12 mouse cellular contexts compared by ENCODE assay signal in the genomic region with DNA sequence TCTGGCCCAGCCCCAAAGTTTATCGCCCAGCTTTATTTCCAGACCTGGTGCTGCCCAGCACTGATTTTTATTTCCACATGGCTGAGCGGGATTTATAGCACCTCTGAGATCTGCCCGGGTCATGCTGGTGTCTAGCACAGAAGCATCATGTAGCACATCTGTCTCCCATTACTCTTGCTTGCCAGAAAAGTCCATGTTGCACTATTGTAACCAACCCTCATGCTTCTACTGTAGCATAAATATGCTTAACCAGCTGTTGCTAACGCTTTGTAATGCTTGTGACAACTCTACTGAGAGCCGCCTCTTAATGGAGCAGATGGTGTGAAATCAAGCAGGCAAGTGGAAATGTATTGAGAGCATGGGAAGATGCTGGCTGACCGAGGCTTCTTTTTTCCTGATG.
DNase-seq lines count a peak whose midpoint lies in the region; ATAC-seq lines count a peak whose summit lies in the region.
"Had no signal": no experiment of that assay in that cellular context is flagged by ENCODE, and none has a peak within 500 bp of the region (broad histone marks: within the 10 kb centered on the region; RNA-seq: fewer than 3 reads in every experiment).

No protein-coding gene starts in this region.

- no peak overlapping the region for H3K9ac ChIP-seq in limb, embryonic 11.5 days (ENCODE audit: low read length)
- H3K9ac ChIP-seq: liver, embryonic 13.5 days; stomach, embryonic 15.5 days had no signal

- ATAC-seq in limb, embryonic 11.5 days (ENCODE audit: insufficient number of reproducible peaks, low FRiP score, low TSS enrichment, low read depth), result 0 out of 2 replicates have a peak, but pooled peaks have one; percentile 26
- ATAC-seq in erythroblast, adult 5-6 weeks (replicated peaks; ENCODE audit: low FRiP score, poor library complexity, severe bottlenecking), result no peak

- no peaks in the 10 kb centered on the region for H3K9me3 ChIP-seq in limb, embryonic 11.5 days (ENCODE audit: control insufficient read depth, low read length)
- no peaks in the 10 kb centered on the region for H3K9me3 ChIP-seq in limb, embryonic 10.5 days (replicated peaks)
- H3K9me3 ChIP-seq: liver, embryonic 13.5 days; stomach, embryonic 15.5 days had no signal

- no peak overlapping the region for H3K4me2 ChIP-seq in limb, embryonic 11.5 days (ENCODE audit: low read depth, severe bottlenecking)
- H3K4me2 ChIP-seq: liver, embryonic 13.5 days; stomach, embryonic 15.5 days had no signal

- DNase-seq in frontal cortex, adult 2 months (ENCODE audit: extremely low spot score in 1 of 2, low spot score in 1 of 2), result peak; percentile 28 to 46
- DNase-seq in frontal cortex, postnatal 25 days (ENCODE audit: low spot score in 2 of 2), result no peak
- DNase-seq in limb, embryonic 11.5 days (ENCODE audit: low spot score), result peak; percentile 55
- DNase-seq in limb, embryonic 10.5 days (ENCODE audit: low spot score), result no peak
- DNase-seq in hindlimb bud, embryonic 11.5 days (ENCODE audit: extremely low spot score, low read depth, low spot score), result peak; percentile 5
- DNase-seq in retina, postnatal 1 day, result peak; percentile 74
- no peak for DNase-seq in adrenal gland, adult (ENCODE audit: inconsistent age in 2 of 2, low spot score in 1 of 2)
- DNase-seq: heart, postnatal 14 days; liver, embryonic 13.5 days had no signal

- H3K36me3 ChIP-seq in limb, embryonic 11.5 days (ENCODE audit: control insufficient read depth, insufficient read depth, low read length), result no peaks in the 10 kb centered on the region
- no peaks in the 10 kb centered on the region for H3K36me3 ChIP-seq in limb, embryonic 10.5 days
- H3K36me3 ChIP-seq: liver, embryonic 13.5 days; stomach, embryonic 15.5 days had no signal

- H3K27ac ChIP-seq in limb, embryonic 11.5 days (replicated peaks; ENCODE audit: low read depth, low read length), result no peak overlapping the region
- no peak overlapping the region for H3K27ac ChIP-seq in limb, embryonic 10.5 days
- H3K27ac ChIP-seq: liver, embryonic 13.5 days; stomach, embryonic 15.5 days had no signal

- no peak overlapping the region for H3K4me3 ChIP-seq in limb, embryonic 11.5 days (ENCODE audit: low read depth, low read length)
- H3K4me3 ChIP-seq in limb, embryonic 10.5 days, result no peak overlapping the region
- H3K4me3 ChIP-seq: liver, embryonic 13.5 days; megakaryocyte, embryonic 14.5 days; stomach, embryonic 15.5 days had no signal

- 42% methylated on average over 6 of the region's 6 CpGs for WGBS in limb, embryonic 11.5 days
- whole genome bisulfite sequencing in limb, embryonic 10.5 days, result 56% methylated on average over 6 of the region's 6 CpGs

- H3K27me3 ChIP-seq in limb, embryonic 11.5 days (ENCODE audit: control insufficient read depth, insufficient read depth, low read length), result no peaks in the 10 kb centered on the region
- H3K27me3 ChIP-seq in limb, embryonic 10.5 days (ENCODE audit: low read depth, poor library complexity, severe bottlenecking), result no peaks in the 10 kb centered on the region
- H3K27me3 ChIP-seq: liver, embryonic 13.5 days; stomach, embryonic 15.5 days had no signal

- no peaks in the 10 kb centered on the region for H3K4me1 ChIP-seq in limb, embryonic 11.5 days (ENCODE audit: control insufficient read depth, insufficient read depth, low read length)
- H3K4me1 ChIP-seq in limb, embryonic 10.5 days, result peaks cover 9% of the 10 kb centered on the region; the same call in 1 of the 2 replicates
- H3K4me1 ChIP-seq: liver, embryonic 13.5 days; stomach, embryonic 15.5 days had no signal

Comparison
In these comparisons a context has a peak if more than half of its experiments do, and no peak if none do; other contexts are left out.
1. DNase-seq: peak in frontal cortex, adult 2 months (2 of 2), limb, embryonic 11.5 days (single experiment), hindlimb bud, embryonic 11.5 days (single experiment) and retina, postnatal 1 day (single experiment); none in frontal cortex, postnatal 25 days (0 of 2), limb, embryonic 10.5 days (single experiment) and adrenal gland, adult (0 of 2).